Mouse (Mus musculus) ES-E14 (cell line): ENCODE data around the gene Zfand3. TPM values are rescaled to one million over a fixed set of nuclear protein-coding genes. Genes with fewer than 3 reads are reported as not detected.

ENCODE experiments used
- DNase-seq: peaks from one replicate; pipeline ENCODE4 v3.0.0-alpha.2; 2013; ENCODE audit warnings: low read depth, low spot score
- H3K27ac ChIP-seq: 2 replicates; pipeline ENCODE4 v1.5.1; 2012; ENCODE audit warnings: low read depth, mild to moderate bottlenecking, low read length, moderate library complexity, mixed read lengths; ENCODE audit not compliant: poor library complexity, insufficient read depth, severe bottlenecking
- H3K36me3 ChIP-seq: 2 replicates; pipeline ENCODE4 v1.6.1; 2012; ENCODE audit warnings: mild to moderate bottlenecking, low read length, moderate library complexity, mixed read lengths; ENCODE audit not compliant: control insufficient read depth, poor library complexity, insufficient read depth, severe bottlenecking
- H3K4me1 ChIP-seq, 2 experiments: fragments of 150-350 bp in 1 of 2; sonication (generic) in 1 of 2; 2 replicates each; pipeline ENCODE4 v1.6.1; 2012; ENCODE audit warnings: low read length in 2 of 2, mild to moderate bottlenecking in 1 of 2, mixed read lengths in 1 of 2; ENCODE audit not compliant: control insufficient read depth in 2 of 2, insufficient read depth in 2 of 2, poor library complexity in 1 of 2
- H3K4me3 ChIP-seq, 2 experiments: fragments of 150-350 bp in 1 of 2; sonication (generic) in 1 of 2; 2 replicates each; pipeline ENCODE4 v1.5.1; 2012; ENCODE audit warnings: low read length in 2 of 2, low read depth in 1 of 2, mild to moderate bottlenecking in 1 of 2, mixed read lengths in 1 of 2; ENCODE audit not compliant: insufficient read depth in 1 of 2, poor library complexity in 1 of 2, severe bottlenecking in 1 of 2
- H3K9ac ChIP-seq: 2 replicates; pipeline ENCODE4 v1.6.1; 2012; ENCODE audit warnings: low read depth, mild to moderate bottlenecking, low read length, mixed read lengths; ENCODE audit not compliant: poor library complexity, insufficient read depth, severe bottlenecking
- H3K9me3 ChIP-seq: fragments of 150-350 bp; sonication (generic); 2 replicates; pipeline ENCODE4 v1.6.1; 2012; ENCODE audit warnings: low read depth, mild to moderate bottlenecking, low read length; ENCODE audit not compliant: control insufficient read depth, insufficient read depth
- CHD2 ChIP-seq: IDR thresholded peaks from 2 replicates; pipeline ENCODE4 v1.6.1; 2014; ENCODE audit warnings: mild to moderate bottlenecking, low read depth, low read length, inconsistent platforms
- HCFC1 ChIP-seq: IDR thresholded peaks from 2 replicates; pipeline ENCODE4 v1.6.1; 2012; ENCODE audit warnings: low read length, inconsistent platforms, borderline replicate concordance; ENCODE audit not compliant: insufficient read depth
- MAFK ChIP-seq: IDR thresholded peaks from 2 replicates; pipeline ENCODE4 v1.6.1; 2014; ENCODE audit warnings: mild to moderate bottlenecking, low read depth, low read length, inconsistent platforms; ENCODE audit not compliant: insufficient read depth
- ZC3H11A ChIP-seq: IDR thresholded peaks from 2 replicates; pipeline ENCODE4 v1.6.1; 2012; ENCODE audit warnings: low read depth, mild to moderate bottlenecking, inconsistent platforms, low read length, borderline replicate concordance
- ZNF384 ChIP-seq: IDR thresholded peaks from 2 replicates; pipeline ENCODE4 v1.6.1; 2012; ENCODE audit warnings: low read depth, low read length, inconsistent platforms
- in situ Hi-C, 2 experiments: fragments of 600-800 bp; cut with MboI; formaldehyde crosslinking; loops; one replicate each; pipeline ENCODE4 v1.15.1; 2025; ENCODE audit warnings: low sequenced_read_pairs in 2 of 2, inconsistent platforms in 1 of 2; ENCODE audit not compliant: unreplicated experiment in 2 of 2
- total RNA-seq: library from RNA; depleted of rRNA; stranded (reverse); fragments of 300-350 nt; gene quantifications from 2 replicates; pipeline ENCODE4 v1.2.3, GENCODE M21; 2012

Zfand3 gene
- total RNA-seq, 1 experiment, result 43.3 TPM

- Histone ChIP-seq H3K4me1 (no peaks in the 10 kb centered on the region; a peak in 1 of 4 replicates), H3K36me3 (peaks cover 7% of the 10 kb centered on the region; the same call in 1 of the 2 replicates), H3K9ac (no peak overlapping the region), H3K27ac (no peak overlapping the region), H3K4me3 (no peak overlapping the region), H3K9me3 (no peaks in the 10 kb centered on the region)
- DNase-seq, result no peak
- in situ Hi-C loops, result no loop called here
- no peak for TF ChIP-seq MAFK
- no peak for TF ChIP-seq HCFC1
- no peak for TF ChIP-seq ZNF384
- TF ChIP-seq CHD2, result no peak
- TF ChIP-seq ZC3H11A, result no peak
These were observed 192.1 kb downstream of the Zfand3 start for GRCm38 (mm10) chr17:30196401-30197279.

GRCm38 (mm10) chr17:30197280-30198030, 192.9 kb downstream of the Zfand3 start:
- H3K9ac ChIP-seq, result no peak overlapping the region
- H3K36me3 ChIP-seq, result peaks cover 7% of the 10 kb centered on the region; the same call in 1 of the 2 replicates
- TF ChIP-seq ZC3H11A, result no peak
- no peak for TF ChIP-seq MAFK
- no peak for TF ChIP-seq HCFC1
- TF ChIP-seq ZNF384, result no peak
- no peak for TF ChIP-seq CHD2
- H3K9me3 ChIP-seq, result no peaks in the 10 kb centered on the region
- in situ Hi-C loops, result no loop called here
- no peak overlapping the region for H3K4me3 ChIP-seq
- no peak overlapping the region for H3K27ac ChIP-seq
- DNase-seq, result no peak
- peaks cover 0 to under 1% of the 10 kb centered on the region in 2 experiments; a peak in 1 of 4 replicates for H3K4me1 ChIP-seq

- H3K9me3 ChIP-seq, result no peaks in the 10 kb centered on the region
- H3K9ac ChIP-seq, result no peak overlapping the region
- DNase-seq, result no peak
- H3K4me1 ChIP-seq, result peaks cover 2 to 8% of the 10 kb centered on the region in 2 experiments; a peak in 3 of 4 replicates
- in situ Hi-C loops, result no loop called here
- H3K36me3 ChIP-seq, result peaks cover 5% of the 10 kb centered on the region; the same call in 1 of the 2 replicates
- TF ChIP-seq HCFC1, result no peak
- TF ChIP-seq ZNF384, result no peak
- no peak for TF ChIP-seq ZC3H11A
- TF ChIP-seq CHD2, result no peak
- no peak for TF ChIP-seq MAFK
- no peak overlapping the region for H3K27ac ChIP-seq
- no peak overlapping the region for H3K4me3 ChIP-seq
These were observed 193.9 kb downstream of the Zfand3 start for GRCm38 (mm10) chr17:30198422-30198821.

- Histone ChIP-seq H3K27ac (no peak overlapping the region), H3K9ac (no peak overlapping the region), H3K4me1 (peaks cover 4 to 15% of the 10 kb centered on the region in 2 experiments; a peak in 3 of 4 replicates), H3K36me3 (peaks cover 5% of the 10 kb centered on the region; the same call in 1 of the 2 replicates), H3K4me3 (no peak overlapping the region), H3K9me3 (no peaks in the 10 kb centered on the region)
- DNase-seq, result no peak
- TF ChIP-seq ZNF384 (no peak), ZC3H11A (no peak), HCFC1 (no peak)
- in situ Hi-C loops, result no loop called here
These were observed 195.1 kb downstream of the Zfand3 start for GRCm38 (mm10) chr17:30199374-30200247.
